Mouse (Mus musculus) layer of hippocampus, adult 6 months (tissue): ENCODE results near the gene Ccser2. TPM values are rescaled to one million over a fixed set of nuclear protein-coding genes. Genes with fewer than 3 reads are reported as not detected.

Experiments used
- long read RNA-seq, 2 experiments: library from polyadenylated mRNA; unstranded; transcript quantifications; one replicate each; pipeline ENCODE4 v2.0.0; 2019 to 2020
- polyA plus RNA-seq: library from polyadenylated mRNA; unstranded; fragments of <200 nt; fragmentation: Nextera tagmentation; gene quantifications from 2 replicates; pipeline ENCODE4 v1.2.3, GENCODE M21; 2021

Ccser2 gene
- 49.4 and 54.5 TPM in 2 replicates for polyA plus RNA-seq
- long read RNA-seq, experiment 1, partial matches to known transcripts = 125 of 155 reads
- long read RNA-seq, experiment 1, other reads (novel, unspliced or antisense) = 29 of 155 reads
- long read RNA-seq, experiment 2, full-length matches to known transcripts = 8 of 416 reads
- long read RNA-seq, experiment 2, partial matches to known transcripts = 356 of 416 reads
- long read RNA-seq, experiment 2, other reads (novel, unspliced or antisense) = 52 of 416 reads

DNA sequence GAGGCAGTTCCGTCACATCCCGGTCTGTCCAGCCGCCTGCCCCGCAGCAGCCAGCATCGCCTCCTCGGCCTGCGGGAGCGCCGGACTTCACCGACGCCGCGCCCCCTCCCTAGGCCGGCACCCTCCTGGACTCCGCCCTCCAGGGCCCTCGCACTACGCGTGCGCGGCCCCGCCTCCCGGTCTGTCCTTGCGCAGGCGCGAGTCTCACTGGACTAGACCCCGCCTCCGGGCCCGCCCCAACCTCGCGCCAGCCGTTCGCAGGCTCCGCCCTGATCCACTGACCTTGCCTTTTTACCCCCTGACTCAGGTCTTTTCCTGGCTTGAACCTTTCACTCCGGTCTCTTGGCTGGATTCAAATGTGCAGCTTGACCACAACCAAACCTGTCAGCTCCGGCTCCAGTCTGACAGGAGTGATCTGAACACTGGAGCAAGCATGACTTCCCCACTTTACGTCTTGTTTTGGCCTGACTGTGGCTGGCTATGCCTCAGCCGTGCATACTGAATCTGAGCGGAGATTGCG lies at the start of gene Ccser2:
Gene Ccser2, minus strand, starts transcription at position 150 of the 520 bp plus-strand sequence.

Other genes with a start within 250 kb of the Ccser2 start
- 0.18 TPM in 1 of 2 replicates, not detected in the other for gene Rgr, start 80.2 kb upstream of the Ccser2 start, polyA plus RNA-seq
- not detected in 2 replicates for gene Lrit1, start 86.1 kb upstream of the Ccser2 start, polyA plus RNA-seq
- not detected in 2 replicates for gene Lrit2, start 99.2 kb upstream of the Ccser2 start, polyA plus RNA-seq
- 2.3 and 3.2 TPM in 2 replicates for gene Cdhr1, start 129.6 kb upstream of the Ccser2 start, polyA plus RNA-seq
- gene 2610528A11Rik, start 145.2 kb upstream of the Ccser2 start, polyA plus RNA-seq = 1.1 and 2.2 TPM in 2 replicates
- gene Ghitm, start 166.5 kb upstream of the Ccser2 start, polyA plus RNA-seq = 727 and 731 TPM in 2 replicates